Mouse (Mus musculus) c-Kit-negative CD71-positive TER-119-positive erythroid progenitor cells, embryonic 14.5 days (primary cell): ENCODE measurements around the gene Tinf2.

Source experiments
- DNase-seq: peaks from one replicate; pipeline ENCODE4 v3.0.0-alpha.2; 2013; ENCODE audit warnings: low read depth, low spot score

Gene Tinf2

DNA sequence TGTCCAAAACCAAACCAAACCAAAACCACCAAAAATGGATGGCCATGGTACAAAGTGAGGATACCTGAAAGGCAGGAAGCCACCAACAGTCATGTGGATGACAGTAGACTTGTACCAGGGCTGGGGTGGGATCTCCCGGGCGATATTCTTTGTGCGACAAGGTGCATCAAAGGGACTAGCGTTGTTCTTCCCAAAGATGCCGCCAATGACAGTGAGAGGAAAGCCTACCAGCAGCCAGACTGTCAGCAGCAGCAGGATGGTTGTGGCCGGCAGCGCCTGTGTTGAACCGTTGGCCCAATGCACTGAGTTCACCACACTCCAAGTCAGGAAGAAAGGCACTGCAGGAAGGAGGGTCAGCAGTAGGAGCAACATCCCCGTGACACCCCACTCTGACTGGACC lies 43.8 kb downstream of the Tinf2 start, which contains the start of gene Gm49378:
TSS of gene Gm49378 (minus strand) at position 101 of the 400 bp plus-strand sequence.
- DNase-seq, result no peak

DNA sequence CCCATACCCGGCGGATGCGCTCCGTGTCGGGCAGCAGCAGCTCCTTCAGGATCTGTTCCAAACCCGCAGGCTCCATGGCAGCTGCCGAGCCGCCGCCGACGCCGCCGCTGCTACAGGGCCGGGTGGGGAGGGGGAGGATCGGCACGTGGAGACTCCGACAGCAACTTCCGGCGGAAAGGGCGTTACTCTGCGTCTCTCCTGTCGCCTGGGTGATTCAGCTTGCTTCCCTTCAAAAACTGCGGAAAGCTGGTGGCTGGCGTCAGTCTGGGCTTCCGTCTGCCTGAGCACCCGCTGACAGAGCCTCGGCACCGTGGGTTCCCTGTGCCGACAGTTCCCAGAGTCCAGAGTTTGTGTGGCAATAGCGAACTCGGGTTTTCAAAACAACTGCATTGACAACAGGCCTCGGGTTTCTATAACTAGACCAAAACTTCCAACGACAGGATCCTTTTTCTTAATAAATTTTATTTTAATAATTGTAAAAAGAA lies 46.1 kb downstream of the Tinf2 start, which contains the start of gene Ipo4:
TSS of gene Ipo4 (minus strand) at position 435 of the 485 bp plus-strand sequence.
- peak; percentile 55 for DNase-seq

DNA sequence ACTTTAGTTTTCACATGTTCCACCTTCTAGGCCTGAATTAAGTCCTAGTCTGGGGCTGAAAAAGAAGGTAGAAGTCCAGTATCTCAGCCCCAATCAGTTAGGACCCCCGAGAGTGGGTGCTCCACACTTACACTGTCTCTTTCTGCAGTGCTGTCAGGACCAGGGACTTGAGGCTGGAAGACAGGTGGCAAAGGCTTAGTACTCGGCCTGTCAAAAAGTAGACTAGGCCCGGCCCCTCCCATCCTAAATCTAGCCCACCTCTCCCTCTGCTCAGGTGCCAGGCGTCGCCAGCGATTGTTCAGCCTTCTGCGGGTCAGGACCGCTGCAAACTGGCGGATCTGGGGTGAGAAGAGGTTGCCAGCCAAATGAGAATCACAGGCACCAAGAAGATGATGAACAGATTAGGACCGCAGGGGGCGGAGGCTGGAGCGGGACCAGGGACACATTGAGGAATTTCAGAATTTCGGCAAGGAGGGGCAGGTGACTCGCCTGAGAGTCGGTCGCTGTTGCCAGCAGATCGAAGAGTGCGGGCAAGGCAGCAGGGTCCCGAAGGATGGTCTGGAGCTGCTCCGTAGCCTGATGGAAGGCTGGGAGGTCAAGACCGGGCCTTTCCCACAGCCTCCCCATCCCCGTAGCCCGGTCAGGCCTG lies 46.6 kb downstream of the Tinf2 start:
- no peak for DNase-seq

DNA sequence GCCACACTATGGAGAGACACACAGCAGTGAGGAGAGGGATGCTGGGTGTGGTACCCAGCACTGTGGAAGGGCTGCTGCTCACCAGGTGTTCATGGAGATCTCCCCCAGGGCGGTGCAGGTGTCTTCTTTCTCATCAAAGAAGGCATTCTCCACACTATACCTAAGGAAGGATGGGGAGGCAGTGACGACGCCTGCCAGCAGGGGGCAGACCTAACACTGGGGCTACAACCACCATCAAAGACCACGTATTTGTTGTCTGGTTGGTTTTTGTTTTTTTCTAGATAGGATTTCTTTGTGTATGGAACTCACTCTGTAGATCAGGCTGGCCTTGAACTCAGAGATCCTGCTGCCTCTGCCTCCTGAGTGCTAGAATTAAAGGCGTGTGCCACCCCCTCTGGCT lies 52.3 kb downstream of the Tinf2 start:
- no peak for DNase-seq

DNA sequence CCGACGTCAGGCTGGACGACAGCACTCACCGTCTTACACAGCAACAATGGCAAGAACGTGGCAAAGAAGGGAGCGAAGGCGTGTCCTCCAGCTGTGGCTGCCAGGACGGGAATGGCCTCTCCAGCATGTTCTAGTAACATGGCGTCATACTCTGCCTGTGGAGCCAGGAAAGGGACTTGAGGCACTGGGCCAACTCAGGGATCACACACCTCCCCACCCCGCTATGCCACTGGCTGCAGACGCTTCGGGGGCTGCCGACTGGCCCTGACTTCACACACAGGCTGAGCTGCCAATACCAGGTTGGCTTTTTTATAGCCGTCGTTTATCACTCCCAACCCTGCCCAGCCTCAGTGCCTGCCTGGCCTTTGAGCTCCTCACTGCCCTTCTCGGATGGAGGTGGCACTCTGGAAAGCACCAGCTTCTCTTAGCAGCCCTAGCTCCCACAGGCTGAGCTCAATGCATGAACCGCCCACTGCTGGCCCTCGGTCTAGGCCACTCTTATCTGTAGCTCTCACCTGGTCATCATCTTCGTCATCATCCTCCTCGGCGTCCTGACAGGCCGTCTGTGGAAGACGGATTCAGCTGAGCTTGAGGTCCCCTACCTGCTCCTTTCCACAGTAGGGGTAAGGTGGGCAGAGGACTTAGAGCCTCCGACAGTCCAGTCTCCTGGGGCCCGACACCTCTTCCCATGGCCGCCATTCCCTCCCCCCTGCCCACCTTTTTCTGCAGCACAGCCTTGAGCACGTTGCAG lies 53.4 kb downstream of the Tinf2 start:
- DNase-seq, result no peak
